Mouse (Mus musculus) liver, embryonic 16.5 days (tissue): ENCODE results near the gene E030018B13Rik. TPM values are rescaled to one million over a fixed set of nuclear protein-coding genes. Genes with fewer than 3 reads are reported as not detected.

Experiments used
- ATAC-seq: fragments of 200-750 bp; cut with Nextera tagmentation; 2 replicates; pipeline ENCODE4 v1.8.0; 2017; ENCODE audit warnings: low read depth, mild to moderate bottlenecking, moderate number of reproducible peaks, moderate library complexity
- H3K27ac ChIP-seq: fragments of 300-500 bp; sonication (generic); 2 replicates; pipeline ENCODE4 v1.5.1; 2014; ENCODE audit warnings: mild to moderate bottlenecking, low read length
- H3K27me3 ChIP-seq: fragments of 300-500 bp; sonication (generic); 2 replicates; pipeline ENCODE4 v1.6.1; 2014; ENCODE audit warnings: low read depth, low read length, mixed read lengths; ENCODE audit not compliant: control insufficient read depth, insufficient read depth
- H3K36me3 ChIP-seq: fragments of 300-500 bp; sonication (generic); 2 replicates; pipeline ENCODE4 v1.6.1; 2014; ENCODE audit warnings: mild to moderate bottlenecking; ENCODE audit not compliant: control insufficient read depth, insufficient read depth
- H3K4me1 ChIP-seq: fragments of 300-500 bp; sonication (generic); 2 replicates; pipeline ENCODE4 v1.6.1; 2014; ENCODE audit warnings: low read depth, low read length, mixed read lengths; ENCODE audit not compliant: control insufficient read depth
- H3K4me2 ChIP-seq: fragments of 300-500 bp; sonication (generic); 2 replicates; pipeline ENCODE4 v1.6.1; 2014; ENCODE audit warnings: low read depth, low read length, mixed read lengths
- H3K4me3 ChIP-seq: fragments of 300-500 bp; sonication (generic); 2 replicates; pipeline ENCODE4 v1.5.1; 2014; ENCODE audit warnings: low read depth, mild to moderate bottlenecking, low read length
- H3K9ac ChIP-seq: fragments of 300-500 bp; sonication (generic); 2 replicates; pipeline ENCODE4 v1.6.1; 2014; ENCODE audit warnings: low read depth, low read length
- H3K9me3 ChIP-seq: fragments of 300-500 bp; sonication (generic); replicated peaks from 2 replicates; pipeline ENCODE4 v1.6.1; 2016; ENCODE audit warnings: low read length; ENCODE audit not compliant: control insufficient read depth
- WGBS: fragments of 180-500 bp; shearing (Covaris S2); extraction: QIAGEN DNeasy Blood & Tissue Kit; methylation state at CpG from one replicate; pipeline ENCODE4 v1.1.7; 2014; ENCODE audit not compliant: insufficient replicate concordance; 5-methylcytosine and 5-hydroxymethylcytosine counted together
- polyA plus RNA-seq: library from polyadenylated mRNA; unstranded; fragments of >200 nt; fragmentation: Nextera tagmentation; extraction: Ambion mirVana; gene quantifications from 2 replicates; pipeline ENCODE4 v1.2.1, GENCODE M21; 2015

E030018B13Rik gene
- polyA plus RNA-seq, 1 experiment from 2014 or later, result not detected

DNA sequence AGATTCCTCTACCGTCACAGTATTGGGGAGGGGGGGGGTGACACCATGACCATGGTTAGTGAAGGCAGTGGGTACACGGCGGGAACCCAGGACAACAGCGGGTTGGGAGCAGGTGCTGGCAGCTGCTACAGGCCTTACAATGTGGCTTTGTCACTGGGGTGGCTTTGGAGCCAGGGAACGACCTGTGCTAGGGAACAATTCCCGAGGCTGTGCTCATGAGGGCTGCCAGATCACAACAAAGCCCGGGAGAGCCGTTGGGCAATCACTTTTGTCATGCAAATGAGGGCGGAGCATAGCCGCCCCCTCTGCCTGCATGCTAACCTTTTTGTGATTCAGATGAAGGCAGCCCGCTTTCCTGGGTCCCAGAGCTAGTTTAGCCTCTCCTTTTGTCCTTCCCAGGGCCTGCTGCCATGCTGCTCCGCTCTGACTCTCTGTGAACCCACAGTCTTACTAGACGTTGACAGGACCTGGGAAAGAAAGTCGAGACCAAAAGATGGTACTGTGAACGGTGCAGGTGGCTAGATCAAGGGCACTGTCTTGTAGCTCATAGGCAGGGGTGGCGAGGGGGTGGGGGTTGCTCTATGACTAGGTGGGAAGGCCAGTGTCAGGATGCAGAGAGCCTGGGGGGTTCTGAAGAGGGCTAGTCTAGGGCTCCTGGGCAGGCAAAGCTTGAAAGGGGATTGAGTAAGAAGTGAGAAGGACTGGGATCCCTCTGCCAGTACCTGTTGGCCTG lies 40.5 kb downstream of the E030018B13Rik start:
- no peak for ATAC-seq
- 51% methylated on average over 16 of the region's 16 CpGs for WGBS
- H3K4me1 ChIP-seq, result peaks cover 38% of the 10 kb centered on the region

DNA sequence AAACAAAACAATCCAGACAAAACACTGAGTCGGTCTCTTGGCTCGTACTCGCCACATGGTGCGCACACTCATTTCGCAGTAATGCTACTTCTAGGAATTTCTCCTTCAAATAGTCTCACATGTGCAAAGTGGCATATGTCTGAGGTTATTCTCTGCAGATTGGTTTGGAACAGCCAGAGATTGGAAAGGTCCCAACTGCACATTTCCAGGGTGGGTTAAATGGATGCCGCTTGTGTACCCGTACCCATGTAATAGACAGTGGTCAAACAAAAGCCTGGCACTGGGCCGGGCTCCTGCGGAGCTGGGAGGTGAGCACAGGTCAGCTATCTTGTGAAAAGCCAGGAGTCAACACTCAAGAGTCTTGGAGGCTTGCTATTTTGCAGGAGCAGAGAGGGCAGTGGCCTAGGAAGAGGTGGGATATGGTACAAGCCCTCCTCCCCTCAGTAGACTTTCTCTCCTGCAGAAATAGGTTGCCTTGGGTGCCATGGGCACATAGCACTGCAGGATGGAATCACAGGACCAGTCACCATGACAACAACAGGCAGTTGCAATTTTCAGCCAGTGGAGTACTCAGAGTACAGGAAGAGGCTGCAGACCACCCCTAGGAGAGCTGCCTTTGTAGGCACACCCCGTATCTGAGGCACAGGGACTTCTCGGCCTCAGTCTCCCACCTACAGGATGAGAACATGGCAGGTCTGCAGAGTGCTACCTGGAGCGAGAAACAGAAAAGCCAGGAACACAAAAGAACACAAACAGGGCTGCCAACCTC lies 41.4 kb downstream of the E030018B13Rik start:
- Histone ChIP-seq H3K27me3 (no peaks in the 10 kb centered on the region), H3K9ac (no peak overlapping the region), H3K4me1 (peaks cover 38% of the 10 kb centered on the region), H3K9me3 (no peaks in the 10 kb centered on the region), H3K4me3 (no peak overlapping the region), H3K36me3 (no peaks in the 10 kb centered on the region), H3K4me2 (no peak overlapping the region), H3K27ac (no peak overlapping the region)
- 86% methylated on average over 12 of the region's 12 CpGs for WGBS
- no peak for ATAC-seq

More for the DNA sequence above, 40.5 kb downstream of the E030018B13Rik start:
- Histone ChIP-seq H3K4me3 (no peak overlapping the region), H3K36me3 (no peaks in the 10 kb centered on the region), H3K4me2 (no peak overlapping the region), H3K27me3 (no peaks in the 10 kb centered on the region), H3K9me3 (no peaks in the 10 kb centered on the region), H3K9ac (peak overlapping the region; percentile 50; the same call in 1 of the 2 replicates), H3K27ac (peak overlapping the region; percentile 85; the same call in 1 of the 2 replicates)

DNA sequence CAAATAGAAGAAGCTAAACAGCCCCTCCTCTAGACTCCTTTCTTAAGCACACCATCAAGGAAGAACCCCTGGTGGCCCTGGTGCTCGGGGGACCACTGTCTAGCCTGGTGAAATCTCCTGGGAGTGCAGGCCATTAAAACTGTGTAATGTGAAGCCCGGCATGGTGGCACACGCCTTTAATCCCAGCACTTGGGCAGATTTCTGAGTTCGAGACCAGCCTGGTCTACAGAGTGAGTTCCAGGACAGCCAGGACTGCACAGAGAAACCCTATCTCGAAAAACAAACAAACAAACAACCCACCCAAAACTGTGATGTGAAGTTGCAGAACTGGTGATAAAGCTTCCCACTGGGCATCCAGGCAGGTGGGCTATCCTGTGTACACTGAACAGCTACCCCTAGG lies 47.0 kb downstream of the E030018B13Rik start:
- 58% methylated on average over 5 of the region's 5 CpGs for WGBS
- H3K9me3 ChIP-seq, result no peaks in the 10 kb centered on the region

DNA sequence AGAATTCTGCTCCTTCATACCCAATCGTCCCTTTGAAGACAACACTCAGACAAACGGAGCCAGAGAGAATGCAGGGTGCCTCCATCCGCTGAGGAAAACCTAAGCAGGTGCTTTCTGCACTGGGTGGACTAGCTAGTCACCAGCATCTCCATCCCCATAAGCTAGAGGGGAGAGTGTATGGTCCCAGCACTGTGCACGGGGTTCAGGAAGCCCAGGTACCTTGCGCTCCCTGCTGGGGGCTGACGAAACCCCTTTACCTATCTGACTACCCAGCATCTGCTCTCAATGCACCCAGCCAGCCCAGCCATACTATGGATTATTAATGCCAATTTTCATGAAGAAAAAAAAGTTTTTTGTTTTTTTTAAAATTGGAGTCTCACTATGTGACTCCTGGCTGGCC lies 47.5 kb downstream of the E030018B13Rik start:
- Histone ChIP-seq H3K9me3 (no peaks in the 10 kb centered on the region), H3K9ac (no peak overlapping the region), H3K27ac (no peak overlapping the region), H3K4me2 (no peak overlapping the region), H3K36me3 (no peaks in the 10 kb centered on the region), H3K27me3 (no peaks in the 10 kb centered on the region), H3K4me1 (peaks cover 24% of the 10 kb centered on the region), H3K4me3 (no peak overlapping the region)
- ATAC-seq, result no peak
- WGBS, result 73% methylated on average over 6 of the region's 6 CpGs

More for the DNA sequence above, 47.0 kb downstream of the E030018B13Rik start:
- no peaks in the 10 kb centered on the region for H3K27me3 ChIP-seq
- no peak overlapping the region for H3K4me2 ChIP-seq
- H3K4me3 ChIP-seq, result no peak overlapping the region
- H3K27ac ChIP-seq, result no peak overlapping the region
- ATAC-seq, result no peak
- H3K9ac ChIP-seq, result no peak overlapping the region
- H3K36me3 ChIP-seq, result no peaks in the 10 kb centered on the region
- peaks cover 24% of the 10 kb centered on the region for H3K4me1 ChIP-seq

DNA sequence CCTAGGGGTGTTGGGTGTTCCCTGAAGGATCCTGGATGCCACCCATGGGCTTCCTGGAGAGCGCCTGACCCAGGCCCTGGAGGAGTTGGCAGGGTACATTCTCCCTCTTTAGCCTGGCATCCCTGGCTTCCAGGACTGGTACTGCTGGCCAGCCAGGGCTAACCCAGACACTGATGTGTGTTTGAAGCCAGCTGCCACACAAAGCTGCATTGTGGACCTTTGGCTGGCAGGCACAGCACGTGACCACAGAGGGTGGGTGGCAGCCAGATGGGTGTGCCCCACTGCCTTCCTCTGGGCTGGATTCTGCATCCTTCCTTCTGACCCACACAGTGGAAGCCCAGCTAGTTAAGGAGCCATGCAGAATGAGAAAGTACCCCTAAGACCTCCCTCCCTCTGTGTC lies 48.5 kb downstream of the E030018B13Rik start:
- 61% methylated on average over 2 of the region's 2 CpGs for WGBS

DNA sequence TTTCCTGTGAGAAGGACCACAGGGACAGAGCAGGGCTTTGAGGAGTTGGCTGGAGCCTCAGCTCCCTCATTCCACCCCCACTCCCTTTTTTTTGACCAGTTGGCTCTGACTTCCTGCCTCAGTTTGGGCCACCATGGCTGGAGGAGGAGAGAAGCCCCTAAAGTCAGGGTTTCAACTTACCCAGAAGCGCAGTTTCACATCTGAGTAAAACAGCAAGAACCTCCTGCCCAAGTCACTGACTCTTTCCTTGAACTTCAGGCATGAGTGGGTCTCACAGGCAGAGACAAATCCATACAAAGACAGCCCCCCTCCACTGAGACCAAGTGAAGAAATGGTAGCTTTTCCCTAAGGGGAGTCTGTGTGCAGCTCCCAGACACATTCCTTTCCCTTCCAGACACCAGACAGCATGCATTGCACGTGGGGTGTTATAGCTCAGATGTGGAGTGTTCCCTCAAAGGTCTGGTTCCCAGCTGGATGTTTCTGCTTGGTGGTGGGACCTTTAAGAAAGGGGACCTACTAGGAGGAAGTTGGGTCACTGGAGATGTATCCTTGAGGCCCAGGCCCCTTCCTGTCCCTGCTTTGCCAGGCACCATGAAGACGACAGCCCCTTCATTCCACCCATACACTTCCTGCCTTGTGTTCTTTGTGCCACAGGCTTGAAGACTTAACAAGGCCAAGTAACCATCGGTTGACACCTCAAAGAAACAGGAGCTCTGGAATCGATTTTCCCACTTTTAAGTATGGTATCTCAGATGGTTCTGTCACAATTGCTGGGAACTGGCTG lies 49.2 kb downstream of the E030018B13Rik start:
- H3K36me3 ChIP-seq, result no peaks in the 10 kb centered on the region
- 40% methylated on average over 5 of the region's 5 CpGs for WGBS
- no peaks in the 10 kb centered on the region for H3K27me3 ChIP-seq
- peaks cover 24% of the 10 kb centered on the region for H3K4me1 ChIP-seq
- no peak overlapping the region; the same call in none of the 2 replicates for H3K9ac ChIP-seq
- H3K4me2 ChIP-seq, result no peak overlapping the region
- H3K4me3 ChIP-seq, result no peak overlapping the region
- no peak overlapping the region for H3K27ac ChIP-seq
- ATAC-seq, result no peak
- no peaks in the 10 kb centered on the region for H3K9me3 ChIP-seq

More for the DNA sequence above, 48.5 kb downstream of the E030018B13Rik start:
- no peak overlapping the region; the same call in none of the 2 replicates for H3K9ac ChIP-seq
- no peaks in the 10 kb centered on the region for H3K9me3 ChIP-seq
- H3K27me3 ChIP-seq, result no peaks in the 10 kb centered on the region
- no peak overlapping the region for H3K4me3 ChIP-seq
- H3K36me3 ChIP-seq, result no peaks in the 10 kb centered on the region
- no peak overlapping the region for H3K4me2 ChIP-seq
- peak; percentile 43; the same call in 1 of the 2 replicates for ATAC-seq
- H3K27ac ChIP-seq, result no peak overlapping the region
- H3K4me1 ChIP-seq, result peaks cover 24% of the 10 kb centered on the region

DNA sequence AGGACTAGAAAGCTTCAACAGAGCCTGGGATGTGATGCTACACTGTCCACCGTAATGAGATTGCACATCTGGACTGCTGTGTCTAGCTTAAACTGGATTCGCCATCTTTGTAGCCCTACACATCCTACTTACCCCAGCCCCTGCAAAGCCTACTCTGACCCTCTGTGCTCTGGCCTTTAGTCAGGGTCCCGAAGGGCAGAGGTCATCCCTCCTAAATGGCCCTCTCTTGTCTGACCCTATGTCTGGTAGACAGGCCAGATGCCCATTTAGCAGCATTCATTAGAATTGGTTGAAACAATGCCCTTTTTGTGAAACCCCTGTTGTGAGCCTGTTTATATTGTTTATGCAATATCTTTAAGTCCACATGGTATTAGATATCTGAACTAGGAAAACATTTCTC lies 53.3 kb downstream of the E030018B13Rik start:
- no peaks in the 10 kb centered on the region for H3K9me3 ChIP-seq
- H3K4me2 ChIP-seq, result no peak overlapping the region
- H3K36me3 ChIP-seq, result no peaks in the 10 kb centered on the region
- no peak for ATAC-seq
- no peak overlapping the region for H3K27ac ChIP-seq
- 59% methylated on average over 3 of the region's 3 CpGs for WGBS
- no peak overlapping the region for H3K4me3 ChIP-seq
- H3K4me1 ChIP-seq, result peaks cover 23% of the 10 kb centered on the region
- no peak overlapping the region for H3K9ac ChIP-seq
- H3K27me3 ChIP-seq, result no peaks in the 10 kb centered on the region
